Mouse (Mus musculus): ENCODE data around the gene Bloc1s6. TPM values are rescaled to one million over a fixed set of nuclear protein-coding genes. Genes with fewer than 3 reads are reported as not detected.

Bloc1s6 gene
- 10 to 100 TPM; 19.5 to 24.1 (median 21.1) TPM for total RNA-seq (2022)

DNA sequence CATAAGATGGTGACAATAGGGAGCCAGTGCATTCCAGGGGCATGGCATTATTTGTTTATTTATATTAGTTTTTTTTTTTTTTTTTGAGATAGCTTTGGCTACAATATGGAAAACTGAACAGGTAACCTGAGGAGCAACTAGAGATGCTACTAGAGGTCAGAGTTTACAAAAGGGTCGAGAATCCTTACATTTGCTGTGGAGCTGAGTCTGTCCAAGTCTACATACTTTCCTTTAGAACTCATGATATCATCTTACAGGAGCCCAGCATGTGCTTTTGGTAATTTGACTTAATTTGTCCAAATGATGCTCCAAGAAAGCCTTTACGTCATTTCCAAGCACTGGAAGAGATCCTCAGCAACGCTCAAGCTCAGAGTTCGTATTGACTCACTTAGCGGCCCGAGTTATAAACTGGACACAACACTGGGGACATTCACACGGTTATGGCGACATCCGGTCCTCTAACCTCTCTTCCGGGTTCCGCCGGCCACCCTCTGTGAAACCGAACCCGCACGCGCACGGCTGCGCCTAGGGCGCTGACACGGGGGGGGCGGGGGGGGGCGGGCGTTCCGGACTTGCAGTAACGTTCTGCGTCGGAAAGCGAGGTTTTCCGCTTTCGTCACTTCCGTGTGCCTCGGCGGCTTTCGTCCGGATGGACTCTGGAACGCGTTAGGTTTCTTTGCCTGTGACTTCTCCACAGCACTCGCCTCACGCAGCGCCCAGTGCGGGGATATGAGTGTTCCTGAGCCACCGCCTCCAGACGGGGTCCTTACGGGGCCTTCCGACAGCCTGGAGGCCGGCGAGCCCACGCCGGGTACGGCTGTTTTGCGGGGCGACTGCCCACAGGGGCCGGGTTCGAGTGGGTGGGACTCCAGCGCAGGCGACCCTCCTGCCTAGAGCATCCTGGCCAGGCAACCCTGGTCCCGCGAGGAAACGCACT lies at the start of gene Bloc1s6:
TSS of gene Bloc1s6 (plus strand) at position 610 of the 937 bp plus-strand sequence.
- DNase-seq (ENCODE audit: low spot score in 2 of 2), result peak; percentile 92 to 94

DNA sequence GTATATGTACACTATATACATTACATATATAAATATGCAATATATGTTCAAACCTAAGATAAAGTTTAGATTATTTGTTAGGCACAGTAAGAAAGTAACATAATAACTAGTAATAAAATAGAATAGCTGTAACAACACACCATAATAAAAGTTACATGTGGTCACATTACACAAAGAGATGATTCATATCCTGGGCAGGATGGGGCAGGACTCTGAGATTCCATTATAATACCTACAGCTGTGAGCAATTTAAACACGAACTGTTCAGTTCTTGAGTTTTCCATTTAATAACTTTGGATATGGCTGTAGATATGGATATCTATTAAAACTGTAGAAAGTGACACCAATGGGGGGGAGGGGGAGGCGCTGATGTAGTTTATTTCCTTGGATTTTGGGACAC lies 40.8 kb upstream of the Bloc1s6 start:
- no peak for DNase-seq (ENCODE audit: low spot score in 2 of 2)

DNA sequence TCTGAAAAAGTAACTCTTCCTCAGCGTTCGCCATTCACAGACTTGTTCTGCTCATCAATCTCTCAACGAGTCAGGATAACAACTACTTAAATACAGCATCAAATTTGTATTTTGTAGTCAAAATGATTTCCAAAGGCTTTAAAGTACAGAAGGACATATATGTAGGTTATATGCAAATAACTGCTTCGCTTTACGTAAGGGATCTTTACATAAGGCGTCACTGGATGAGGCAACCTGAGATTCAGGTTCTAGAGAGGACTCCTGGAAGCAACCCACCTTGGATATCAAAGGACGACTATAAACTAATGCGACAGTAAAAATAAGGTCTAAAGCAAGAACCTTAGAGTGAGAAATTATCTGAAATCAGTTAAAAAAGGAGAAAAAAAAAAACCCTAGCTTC lies 37.3 kb upstream of the Bloc1s6 start:
- DNase-seq (ENCODE audit: low spot score in 2 of 2), result no peak

DNA sequence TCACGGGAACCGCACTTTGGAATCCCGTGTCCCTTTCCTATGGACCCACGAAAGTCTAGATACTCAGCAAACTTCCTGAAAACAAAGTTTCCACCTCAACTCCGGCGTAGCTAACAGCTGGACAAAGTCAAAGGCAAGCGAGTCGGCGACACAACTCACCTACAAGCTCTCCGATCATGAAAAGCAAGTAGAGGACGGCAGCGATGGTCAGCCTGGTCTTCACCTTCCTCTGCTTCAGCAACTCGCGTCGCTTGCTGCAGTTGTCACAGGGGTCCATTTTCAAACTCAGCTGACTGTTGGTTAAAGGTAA lies 36.5 kb upstream of the Bloc1s6 start:
- DNase-seq (ENCODE audit: low spot score in 2 of 2), result no peak

DNA sequence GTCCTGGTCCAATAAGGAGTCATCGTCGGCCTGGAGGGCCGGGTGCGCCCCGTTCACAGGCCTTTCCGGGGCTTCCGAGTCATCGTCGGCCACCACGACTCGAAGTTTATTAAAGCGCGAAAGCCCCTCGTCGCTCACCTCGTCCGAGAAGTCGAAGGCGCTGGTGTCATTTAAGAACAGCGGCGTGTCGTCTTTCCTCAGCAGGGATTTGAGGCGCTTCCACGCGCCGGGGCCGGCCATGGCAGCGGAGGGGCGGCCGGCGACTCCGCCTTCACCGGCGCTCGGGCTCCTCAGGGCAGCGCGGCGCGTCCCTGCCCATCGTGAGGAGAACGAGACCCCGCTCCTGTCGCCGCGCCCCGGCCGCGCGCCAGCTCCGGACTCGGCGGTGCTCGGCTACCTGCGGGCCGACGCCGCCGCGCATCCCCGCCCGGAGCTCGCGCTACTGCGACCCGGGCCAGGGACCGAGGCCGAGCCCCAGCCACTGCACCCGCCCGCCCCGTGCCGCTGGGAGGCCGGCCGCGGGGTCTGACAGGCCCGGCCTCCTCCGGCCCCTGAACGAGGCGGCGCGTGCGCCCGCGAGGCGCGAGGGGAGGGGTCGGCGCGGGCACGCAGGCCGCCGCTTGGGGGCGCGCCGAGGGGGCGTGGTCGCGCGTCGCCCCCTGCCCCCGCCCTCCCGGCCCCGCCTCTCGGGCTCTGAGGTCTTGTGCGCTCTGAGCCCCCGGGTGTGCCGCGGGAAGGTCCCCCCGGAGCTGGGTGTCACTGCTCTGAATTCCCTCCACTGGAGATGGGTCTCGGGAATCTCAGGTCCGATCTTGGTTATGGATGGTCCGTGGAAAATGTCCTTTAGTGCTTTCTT lies 35.9 kb upstream of the Bloc1s6 start, which contains the start of gene Slc30a4:
TSS of gene Slc30a4 (minus strand) at position 483 of the 856 bp plus-strand sequence.
- DNase-seq (ENCODE audit: low spot score in 2 of 2), result peak; percentile 27 to 45

DNA sequence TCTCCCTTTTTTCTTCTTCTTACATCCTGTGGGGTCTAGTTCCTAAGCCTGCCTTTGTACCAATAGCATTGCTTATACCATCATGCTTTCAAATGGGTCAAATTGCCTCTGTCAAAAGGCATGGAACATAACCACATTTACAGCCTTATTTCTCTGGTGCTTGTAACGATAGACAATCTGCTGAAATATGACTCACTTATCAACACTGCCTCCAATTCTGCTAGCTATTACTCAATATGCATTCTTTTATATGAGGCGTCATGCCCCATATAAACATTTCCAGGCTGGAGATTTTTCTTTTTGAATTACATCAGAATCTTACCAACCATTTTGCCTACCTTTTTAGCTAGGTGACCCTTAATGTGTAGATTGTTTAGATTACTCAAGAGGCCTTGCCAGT lies 33.7 kb upstream of the Bloc1s6 start:
- no peak for DNase-seq (ENCODE audit: low spot score in 2 of 2)

DNA sequence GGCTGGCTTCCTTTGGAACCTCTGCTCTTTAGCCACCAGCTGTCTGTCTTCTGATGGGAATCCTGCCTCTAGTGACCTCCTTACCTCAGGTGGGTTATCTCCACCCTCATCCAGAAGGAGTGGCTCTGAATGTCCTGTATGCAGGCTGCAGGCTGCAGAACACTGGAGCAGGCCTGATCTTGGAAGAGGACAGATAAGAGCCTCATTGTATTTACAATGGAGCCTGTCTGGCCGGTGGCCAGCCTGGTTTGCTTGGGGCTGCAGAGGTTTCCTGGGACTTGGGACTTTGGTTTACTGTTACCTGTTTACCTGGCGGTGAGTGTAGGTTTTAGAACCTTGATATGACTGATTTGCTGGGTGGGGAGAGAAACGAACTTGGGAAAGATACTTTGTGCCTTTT lies 30.2 kb upstream of the Bloc1s6 start:
- no peak for DNase-seq (ENCODE audit: low spot score in 2 of 2)

DNA sequence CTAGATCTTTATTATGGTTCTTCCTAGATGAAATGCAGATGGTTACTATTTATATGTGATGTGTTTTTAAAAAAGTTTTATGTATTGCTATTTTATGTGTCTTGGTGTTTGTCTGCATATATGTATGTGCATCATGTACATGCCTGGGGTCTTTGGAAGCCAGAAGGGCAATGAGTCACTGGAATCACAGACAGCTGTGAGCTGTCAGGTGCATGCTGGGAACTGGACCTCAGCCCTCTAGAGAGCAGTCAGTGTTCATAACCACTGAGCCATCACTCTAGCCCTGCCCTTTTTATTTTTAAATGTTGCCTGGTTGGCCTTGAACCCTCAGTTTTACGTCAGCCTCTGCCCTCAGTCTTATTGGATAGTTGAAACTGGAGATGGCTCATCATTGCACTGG lies 29.1 kb upstream of the Bloc1s6 start:
- DNase-seq (ENCODE audit: low spot score in 2 of 2), result no peak

DNA sequence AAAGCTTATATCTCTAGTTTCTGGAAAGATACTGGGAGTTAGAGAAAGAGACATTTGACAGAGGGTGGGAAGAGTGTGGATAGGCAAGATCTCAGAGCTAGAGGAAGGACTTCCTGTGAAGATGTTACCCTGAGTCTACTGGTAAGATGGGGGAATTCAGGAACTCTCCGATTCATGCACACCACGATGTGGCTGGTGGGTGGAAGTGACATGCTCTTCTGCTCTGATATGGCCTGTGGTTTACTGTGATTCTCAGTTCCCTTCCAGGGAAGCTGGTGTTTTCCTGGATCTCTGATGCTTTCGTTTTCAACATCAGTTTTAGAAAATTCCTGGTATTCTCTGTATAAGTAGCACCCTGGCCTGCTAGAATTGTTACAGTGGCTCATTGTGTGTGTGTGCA lies 26.4 kb upstream of the Bloc1s6 start:
- no peak for DNase-seq (ENCODE audit: low spot score in 2 of 2)

DNA sequence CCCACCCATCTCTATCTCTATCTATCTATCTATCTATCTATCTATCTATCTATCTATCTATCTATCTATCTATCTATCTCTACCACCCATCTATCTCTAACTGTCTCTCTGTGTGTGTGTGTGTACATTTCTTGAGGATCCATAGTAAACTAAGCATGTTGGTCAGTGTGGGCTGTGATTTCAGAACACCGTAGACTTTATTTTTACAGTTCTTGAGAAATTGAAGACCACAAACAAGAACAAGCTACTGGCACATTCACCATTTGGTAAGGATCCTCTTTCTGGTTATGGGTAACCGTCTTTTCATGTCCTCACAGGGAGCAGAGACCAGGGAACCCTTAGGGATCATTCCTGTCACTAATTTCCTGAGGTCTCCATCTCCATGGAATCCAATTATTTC lies 25.5 kb upstream of the Bloc1s6 start:
- no peak for DNase-seq (ENCODE audit: low spot score in 2 of 2)

DNA sequence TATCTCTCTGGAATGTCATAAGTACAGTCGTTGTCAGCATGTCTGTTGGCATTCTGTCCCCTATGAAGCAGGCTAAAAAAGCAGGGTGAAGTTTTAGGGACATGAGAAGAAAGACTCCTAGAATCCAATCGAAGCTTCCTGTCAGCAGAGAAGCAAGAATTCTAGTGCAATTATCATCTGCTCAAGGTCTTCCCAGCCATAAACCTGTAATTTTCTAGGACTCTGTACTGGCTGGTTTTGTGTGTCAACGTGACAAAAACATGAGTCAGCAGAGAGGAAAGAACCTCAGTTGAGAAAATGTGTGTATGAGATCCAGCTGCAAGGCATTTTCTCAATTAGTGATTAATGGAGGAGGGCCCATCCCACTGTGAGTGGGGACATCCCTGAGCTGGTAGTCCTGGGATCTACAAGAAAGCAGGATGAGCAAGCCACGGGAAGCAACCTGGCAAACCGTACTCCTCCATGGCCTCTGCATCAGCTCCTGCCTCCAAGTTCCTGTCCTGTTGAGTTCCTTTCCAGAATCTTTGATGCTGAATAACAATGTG lies 23.1 kb upstream of the Bloc1s6 start:
- DNase-seq (ENCODE audit: low spot score in 2 of 2), result no peak

DNA sequence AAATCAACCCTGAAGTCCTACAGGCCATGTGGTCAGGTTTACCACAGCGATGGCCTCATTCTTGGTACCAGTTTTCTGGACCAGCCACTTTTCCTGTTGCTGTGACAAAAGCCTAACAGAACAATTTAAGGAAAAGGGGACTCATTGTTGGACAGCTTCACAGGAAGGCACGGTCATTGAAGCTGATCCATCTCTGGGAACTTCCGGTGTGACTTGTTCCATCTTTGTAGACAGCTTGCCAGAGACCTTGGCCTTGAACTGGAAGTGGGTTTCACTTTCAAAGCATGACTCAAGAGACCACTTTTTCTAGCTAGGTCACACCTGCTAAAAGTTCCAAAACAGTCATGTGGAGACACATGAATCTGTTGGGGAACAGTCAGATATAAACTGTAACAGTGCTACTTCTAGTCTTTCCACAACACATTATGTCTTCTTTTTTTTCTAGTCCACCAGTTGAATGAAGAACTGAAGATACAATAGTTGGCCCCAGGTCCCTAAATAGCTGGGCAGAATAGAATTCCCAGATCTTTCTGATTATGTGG lies 21.9 kb upstream of the Bloc1s6 start:
- DNase-seq (ENCODE audit: low spot score in 2 of 2), result no peak

DNA sequence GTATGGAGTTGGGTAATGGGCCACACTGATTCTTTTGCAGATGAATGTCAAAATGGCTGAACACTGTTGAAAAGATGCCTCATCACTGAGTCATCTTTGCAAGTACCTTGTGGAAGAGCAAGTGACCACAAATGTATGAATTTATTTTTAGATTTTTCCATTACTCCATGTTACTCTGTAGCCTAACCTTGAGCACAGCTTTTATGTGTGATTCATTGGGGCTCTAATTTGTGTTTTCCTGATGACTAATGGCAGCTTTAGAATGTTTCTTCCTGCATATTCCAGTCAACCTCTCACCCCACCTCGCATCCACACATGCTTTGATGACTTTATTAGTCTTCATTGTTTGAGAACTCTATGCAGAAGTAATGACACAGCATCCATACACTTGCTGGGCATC lies 19.1 kb upstream of the Bloc1s6 start:
- DNase-seq (ENCODE audit: low spot score in 2 of 2), result no peak

DNA sequence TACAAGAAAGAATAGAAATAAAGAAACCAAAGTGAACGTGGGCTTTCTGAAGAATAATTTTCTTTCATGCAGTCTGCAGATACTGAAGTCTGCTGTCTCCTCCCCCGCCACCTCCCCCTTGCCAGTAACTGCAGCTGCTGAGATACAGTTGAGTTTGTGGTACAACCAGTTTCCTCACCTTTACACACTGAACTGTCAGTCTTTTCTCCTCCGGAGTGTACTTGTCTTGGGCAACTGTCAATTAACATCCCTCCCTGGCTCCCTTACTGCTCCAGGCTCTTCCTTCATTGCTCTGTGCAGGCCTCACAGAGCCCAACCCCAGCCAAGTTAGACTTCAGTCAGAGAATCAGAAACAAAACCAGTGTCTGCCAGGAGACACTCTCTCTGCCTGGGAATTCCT lies 17.7 kb upstream of the Bloc1s6 start:
- DNase-seq (ENCODE audit: low spot score in 2 of 2), result no peak

DNA sequence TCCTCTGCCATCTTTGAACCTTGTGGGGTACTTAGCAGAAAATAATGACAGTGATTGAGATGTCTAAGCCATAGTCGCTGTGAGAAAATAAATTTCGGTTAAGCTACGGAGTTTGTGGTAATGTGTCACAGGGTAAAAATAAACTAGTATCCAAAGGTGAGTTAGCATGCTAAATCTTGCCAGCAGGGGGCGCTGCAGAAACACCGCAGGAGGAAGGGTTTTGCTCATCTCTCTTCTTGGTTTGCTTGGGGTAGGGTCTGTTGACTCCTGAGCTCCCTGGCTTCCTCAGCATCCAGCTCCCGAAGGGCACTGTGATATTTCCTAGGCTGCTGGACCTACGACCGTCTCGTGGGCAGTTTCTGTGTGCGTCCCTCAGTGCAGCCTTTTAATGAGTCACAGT lies 12.7 kb upstream of the Bloc1s6 start:
- DNase-seq (ENCODE audit: low spot score in 2 of 2), result no peak

DNA sequence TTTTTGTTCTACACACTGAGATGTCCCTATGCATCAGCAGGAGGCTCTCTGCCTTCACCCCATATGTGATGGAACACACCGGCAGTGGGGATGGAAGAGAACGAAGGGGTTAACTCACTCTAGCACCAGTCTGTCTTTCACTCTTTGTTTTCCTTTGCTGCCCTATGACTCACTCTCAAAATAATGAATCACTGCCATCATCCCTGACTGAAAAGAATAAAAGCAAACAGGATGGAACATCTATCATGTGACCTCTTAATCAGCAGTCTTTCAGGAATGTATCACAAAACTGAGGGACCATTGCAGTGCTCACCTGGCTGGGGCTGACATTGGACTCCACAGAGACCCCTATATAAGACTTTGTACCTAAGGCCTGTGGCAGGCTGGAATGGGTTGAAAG lies 6.8 kb upstream of the Bloc1s6 start:
- no peak for DNase-seq (ENCODE audit: low spot score in 2 of 2)

DNA sequence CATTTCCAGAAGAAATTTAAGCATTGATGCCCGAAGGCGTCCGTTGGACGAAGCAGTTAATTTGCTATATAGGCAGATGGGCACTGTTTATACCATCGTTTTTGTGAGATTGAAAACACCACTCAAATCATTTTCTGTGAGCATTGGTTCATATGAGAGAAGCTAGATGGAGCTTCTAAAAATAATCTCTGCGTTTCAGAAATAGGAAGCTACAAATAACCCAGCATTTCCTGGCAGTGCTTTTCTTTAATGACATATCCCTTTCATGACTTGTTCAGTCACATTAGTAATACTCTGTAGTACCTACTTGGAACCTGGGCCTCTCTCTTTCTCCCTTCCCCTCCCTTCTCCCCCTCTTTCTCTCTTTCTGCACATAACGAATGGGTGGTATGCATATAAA lies 720 bp downstream of the Bloc1s6 start:
- no peak for DNase-seq (ENCODE audit: low spot score in 2 of 2)

DNA sequence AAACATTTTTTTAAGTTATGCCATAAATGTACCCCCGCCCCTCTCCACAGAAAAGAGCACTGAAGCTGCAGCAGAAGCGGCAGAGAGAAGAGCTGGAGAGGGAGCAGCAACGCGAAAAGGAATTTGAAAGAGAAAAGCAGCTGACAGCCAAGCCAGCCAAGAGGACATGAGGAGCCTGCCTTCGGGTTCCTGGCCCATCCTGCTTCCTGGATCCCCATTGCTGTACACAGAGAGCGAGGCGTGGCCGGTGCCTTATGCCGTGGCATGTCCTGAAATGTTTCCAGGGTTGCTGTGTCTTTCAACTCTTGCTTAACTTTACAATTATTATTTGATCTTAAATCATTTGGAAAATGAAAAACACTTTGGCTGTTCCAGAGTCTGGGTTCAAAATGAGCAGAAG lies 8.2 kb downstream of the Bloc1s6 start:
- no peak for DNase-seq (ENCODE audit: low spot score in 2 of 2)

DNA sequence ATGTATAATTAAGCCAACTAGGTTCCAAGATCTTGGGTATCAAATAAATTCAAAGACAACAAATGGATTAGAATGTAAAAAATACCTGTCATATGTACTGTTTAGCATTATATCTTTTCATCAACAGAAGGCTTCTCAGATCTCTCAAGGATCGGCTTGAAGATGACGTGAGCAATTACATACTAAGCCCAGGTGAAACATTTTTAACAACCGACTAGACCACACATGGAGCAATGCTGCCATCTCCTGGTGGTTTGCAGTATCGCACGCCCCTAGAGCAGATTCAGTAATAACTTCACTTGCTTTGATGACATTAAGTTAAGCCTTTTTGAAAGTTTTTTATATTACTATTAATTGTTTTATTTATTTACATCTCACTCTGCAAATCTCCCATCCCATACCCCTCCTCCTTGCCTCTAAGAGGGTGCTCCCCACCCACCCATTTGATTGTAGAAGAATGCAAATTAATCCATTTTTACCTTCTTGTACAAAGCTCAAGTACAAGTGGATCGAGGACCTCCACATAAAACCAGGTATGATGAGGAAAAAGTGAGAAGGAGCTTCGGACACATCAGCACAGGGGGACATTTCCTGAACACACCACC lies 15.5 kb downstream of the Bloc1s6 start:
- DNase-seq (ENCODE audit: low spot score in 2 of 2), result peak; percentile 26 to 61

DNA sequence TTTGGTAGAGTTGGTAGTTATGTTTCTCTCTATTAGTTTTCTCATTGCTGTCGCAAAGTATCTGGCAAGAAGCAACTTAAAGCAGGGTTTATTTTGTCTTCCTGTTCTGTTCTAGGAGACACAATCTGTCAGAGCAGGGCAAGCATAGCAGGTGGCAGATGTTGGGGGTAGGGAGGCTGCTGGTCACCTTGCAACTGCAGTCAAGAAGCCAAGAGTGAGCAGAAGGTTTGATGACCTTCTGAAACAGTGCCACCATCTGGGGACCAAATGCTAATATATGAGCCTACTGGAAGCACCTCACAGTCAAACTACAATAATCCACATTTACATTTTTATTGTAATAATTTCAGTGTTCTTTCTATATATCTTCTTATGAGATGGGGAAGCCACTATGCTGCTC lies 21.5 kb downstream of the Bloc1s6 start:
- DNase-seq (ENCODE audit: low spot score in 2 of 2), result no peak

DNA sequence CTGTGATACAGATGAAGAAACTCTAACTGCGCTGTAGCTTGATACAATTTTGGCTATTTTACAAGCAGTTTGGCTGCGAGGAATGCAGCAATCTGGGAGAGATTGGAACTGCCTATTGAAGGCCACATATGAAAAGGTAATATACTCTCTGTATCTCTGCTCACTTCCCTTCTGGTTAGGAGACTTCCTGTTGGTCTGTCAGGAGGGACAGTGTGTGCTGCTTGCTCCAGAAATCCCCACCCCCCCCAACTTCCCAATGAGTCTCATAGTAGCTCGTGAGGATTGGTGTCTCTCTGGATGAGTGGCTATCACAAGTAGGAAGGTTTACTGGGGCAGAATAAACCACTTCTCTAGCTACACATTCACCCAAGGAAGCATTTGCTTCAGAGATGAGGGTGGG lies 24.7 kb downstream of the Bloc1s6 start:
- DNase-seq (ENCODE audit: low spot score in 2 of 2), result no peak

DNA sequence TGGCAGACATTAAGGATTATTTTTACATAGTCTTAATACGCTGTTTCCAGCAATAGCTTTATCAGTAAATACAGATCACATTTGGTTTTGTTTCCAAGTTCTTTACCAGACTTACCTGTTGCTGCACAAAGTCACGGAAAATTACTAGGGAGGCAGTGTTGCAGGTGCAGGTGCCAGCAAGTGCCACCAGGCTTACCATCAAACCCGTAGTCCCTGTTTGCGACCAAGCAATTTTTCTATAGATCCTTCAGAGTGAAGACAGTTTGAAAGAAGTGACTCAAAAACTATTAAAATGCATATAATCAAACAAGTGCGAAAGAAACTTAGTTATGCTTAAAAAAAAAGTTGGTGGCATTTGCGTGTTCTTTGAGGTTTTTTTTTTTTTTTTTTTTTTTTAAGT lies 26.2 kb downstream of the Bloc1s6 start:
- no peak for DNase-seq (ENCODE audit: low spot score in 2 of 2)
